Comparison of ENCODE assay signal across 19 mouse cellular contexts in the genomic region with DNA sequence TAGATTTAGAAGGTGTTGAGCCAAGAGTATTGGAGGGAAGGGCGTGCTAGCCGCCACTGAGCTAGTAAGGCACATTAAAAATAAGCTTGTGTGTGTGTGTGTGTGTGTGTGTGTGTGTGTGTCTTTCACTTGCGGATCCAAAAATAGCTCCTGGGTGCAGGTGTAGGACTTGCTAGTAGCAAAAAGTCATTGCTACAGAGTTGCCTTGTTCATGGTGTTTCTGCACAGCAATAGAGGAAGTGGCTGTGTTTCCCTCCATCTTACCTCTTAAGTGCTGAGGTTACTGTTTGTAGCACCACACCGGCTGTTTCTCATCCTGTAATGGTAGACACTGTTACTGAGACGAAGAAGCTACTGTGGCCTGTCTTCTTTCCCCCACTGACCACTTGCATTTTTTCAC. TPM values are rescaled to one million over a fixed set of nuclear protein-coding genes. Genes with fewer than 3 reads are reported as not detected.
DNase-seq lines count a peak whose midpoint lies in the region; ATAC-seq and TF ChIP-seq lines count a peak whose summit lies in the region.
"Had no signal": no experiment of that assay in that cellular context is flagged by ENCODE, and none has a peak within 500 bp of the region (broad histone marks: within the 10 kb centered on the region; RNA-seq: fewer than 3 reads in every experiment).

No protein-coding gene starts in this region.

- peak; percentile 2 for DNase-seq in splenic B cell, adult 2 months (ENCODE audit: low read depth, low spot score)
- DNase-seq in thymus, postnatal 36 days = peak; percentile 47 to 59
- no peak for DNase-seq in lung, adult 2 months
- no peak for DNase-seq in ovary, adult 18-20 months (ENCODE audit: low spot score)
- no peak for DNase-seq in kidney, postnatal 4 days
- DNase-seq: adrenal gland, adult 2 months; cerebellum, adult 18-20 months; cerebellum, postnatal 25 days; embryo, embryonic 11 days; kidney, adult 18-20 months; lung, postnatal 10 days; midbrain, embryonic 14.5 days; retina, postnatal 1 day had no signal

- TF ChIP-seq CTCF in lung, adult 2 months (IDR thresholded peaks at IDR 0.05; ENCODE audit: insufficient read depth, low read length) = no peak

- WGBS in lung, adult 2 months = 81% methylated on average over 5 of the region's 5 CpGs

- no peaks in the 10 kb centered on the region for H3K27me3 ChIP-seq in splenic B cell, adult 2 months (ENCODE audit: control insufficient read depth, insufficient read depth, low read length, poor library complexity, severe bottlenecking)
- H3K27me3 ChIP-seq: forebrain, embryonic 13.5 days; hindbrain, embryonic 12.5 days; megakaryocyte, embryonic 14.5 days; neural tube, embryonic 12.5 days had no signal

- TF ChIP-seq POLR2A in lung, adult 2 months (IDR thresholded peaks at IDR 0.05; ENCODE audit: borderline replicate concordance, extremely low read depth, low read depth, low read length) = no peak

- no peaks in the 10 kb centered on the region for H3K36me3 ChIP-seq in splenic B cell, adult 2 months (ENCODE audit: control insufficient read depth, insufficient read depth, low read length, poor library complexity, severe bottlenecking)
- H3K36me3 ChIP-seq: hindbrain, embryonic 12.5 days; neural tube, embryonic 12.5 days had no signal

- no peaks in the 10 kb centered on the region for H3K4me1 ChIP-seq in lung, adult 2 months (ENCODE audit: control insufficient read depth, insufficient read depth, low read length)
- H3K4me1 ChIP-seq: forebrain, embryonic 13.5 days; hindbrain, embryonic 12.5 days; megakaryocyte, embryonic 14.5 days; neural tube, embryonic 12.5 days had no signal

- ATAC-seq in CD4-positive, CD25-positive, alpha-beta regulatory T cell, adult 4 months = peak; percentile 37
- peak; percentile 90 for ATAC-seq in granulocyte monocyte progenitor cell, adult 5-6 weeks (replicated peaks; ENCODE audit: poor library complexity, severe bottlenecking)
- ATAC-seq: forebrain, embryonic 13.5 days had no signal

- no peak overlapping the region for H3K4me3 ChIP-seq in lung, adult 2 months (replicated peaks; ENCODE audit: extremely low read depth, low read depth, low read length)
- H3K4me3 ChIP-seq: forebrain, embryonic 13.5 days; hindbrain, embryonic 12.5 days; megakaryocyte, embryonic 14.5 days; neural tube, embryonic 12.5 days had no signal

RNA-seq across cellular contexts. Expression of a gene that starts 24.1 kb away (rescaled TPM):
- 1 to 10 TPM; 4.1 to 6.8 TPM for polyA plus RNA-seq in CD4-positive, CD25-positive, alpha-beta regulatory T cell, adult 4 months (2017; shearing (Covaris generic))
- total RNA-seq in granulocyte monocyte progenitor cell, adult 5-6 weeks (2014; fragmentation: Nextera tagmentation) = 1.5 and 4.1 TPM in 2 replicates
- total RNA-seq in granulocyte monocyte progenitor cell, adult 5-6 weeks (2017) = 2.5 and 3.3 TPM in 2 replicates
- polyA plus RNA-seq in lung, adult 2 months (2012; rRNA removed) = 17.0 and 20.1 TPM in 2 replicates

RNA-seq across cellular contexts. Expression of a gene that starts 37.3 kb away (rescaled TPM):
- 1 to 10 TPM; 5.3 to 7.2 TPM for polyA plus RNA-seq in CD4-positive, CD25-positive, alpha-beta regulatory T cell, adult 4 months (2017; shearing (Covaris generic))
- total RNA-seq in granulocyte monocyte progenitor cell, adult 5-6 weeks (2014; fragmentation: Nextera tagmentation) = 9.3 and 43.6 TPM in 2 replicates
- total RNA-seq in granulocyte monocyte progenitor cell, adult 5-6 weeks (2017) = 23.3 and 53.2 TPM in 2 replicates
- 62.8 and 98.1 TPM in 2 replicates for polyA plus RNA-seq in lung, adult 2 months (2012; rRNA removed)

Comparison
In these comparisons a context has a peak if more than half of its experiments do, and no peak if none do; other contexts are left out.
1. DNase-seq: peak in splenic B cell, adult 2 months (single experiment) and thymus, postnatal 36 days (2 of 2); none in lung, adult 2 months (single experiment), ovary, adult 18-20 months (single experiment) and kidney, postnatal 4 days (0 of 2).